Mouse (Mus musculus): ENCODE results near the gene Cdr2l. TPM values are rescaled to one million over a fixed set of nuclear protein-coding genes. Genes with fewer than 3 reads are reported as not detected.

The Cdr2l gene
- total RNA-seq (2014; rRNA removed) (1.3 and 1.4 TPM in 2 replicates), polyA plus RNA-seq (2012; rRNA removed) (2.4 and 2.7 TPM in 2 replicates)

GRCm38 (mm10) chr11:115381743-115382539 is at the start of gene Cdr2l:
Gene Cdr2l (plus strand): TSS chr11:115381916.
- WGBS: 1% methylated on average over 76 of the region's 76 CpGs
- H3K4me3 ChIP-seq (ENCODE audit: insufficient read depth, low read depth, low read length): peak within 1 kb of the TSS; percentile 74
- H3K27me3 ChIP-seq (ENCODE audit: control insufficient read depth, insufficient read depth, low read length): no peaks in the 10 kb centered on the region
- 0 out of 2 replicates have a peak, but pooled peaks cover 3% of the 10 kb centered on the region for H3K4me1 ChIP-seq (ENCODE audit: control insufficient read depth, insufficient read depth, low read length)
- H3K9ac ChIP-seq (ENCODE audit: low read depth, low read length): peak within 1 kb of the TSS; percentile 78
- DNase-seq (ENCODE audit: extremely low read depth, low read depth, low spot score): peak; percentile 73
- no peak for TF ChIP-seq CTCF (IDR thresholded peaks at IDR 0.05; ENCODE audit: low read depth, low read length)
- peak; percentile 58; the same call in 1 of the 2 replicates for TF ChIP-seq POLR2A (IDR thresholded peaks at IDR 0.05; ENCODE audit: extremely low read depth, insufficient read depth, low read length)
- peak within 1 kb of the TSS; percentile 15; the same call in 1 of the 2 replicates for H3K27ac ChIP-seq (replicated peaks; ENCODE audit: insufficient read depth, low read depth, low read length)
- H3K36me3 ChIP-seq (ENCODE audit: control insufficient read depth, insufficient read depth, low read length): no peaks in the 10 kb centered on the region
- no peaks in the 10 kb centered on the region for H3K79me2 ChIP-seq (ENCODE audit: control insufficient read depth, insufficient read depth, low read length)

GRCm38 (mm10) chr11:115334531-115334930 is 47.2 kb upstream of the Cdr2l start, which contains the start of gene Otop3:
Gene Otop3 (plus strand): TSS chr11:115334731.
- Histone ChIP-seq H3K4me3 (ENCODE audit: insufficient read depth, low read depth, low read length) (no peak within 1 kb of the TSS), H3K79me2 (ENCODE audit: control insufficient read depth, insufficient read depth, low read length) (no peaks in the 10 kb centered on the region), H3K27me3 (ENCODE audit: control insufficient read depth, insufficient read depth, low read length) (peaks cover 6% of the 10 kb centered on the region; the same call in 1 of the 2 replicates), H3K36me3 (ENCODE audit: control insufficient read depth, insufficient read depth, low read length) (no peaks in the 10 kb centered on the region), H3K27ac (replicated peaks; ENCODE audit: insufficient read depth, low read depth, low read length) (no peak within 1 kb of the TSS), H3K9ac (ENCODE audit: low read depth, low read length) (no peak within 1 kb of the TSS), H3K4me1 (ENCODE audit: control insufficient read depth, insufficient read depth, low read length) (peaks cover 6% of the 10 kb centered on the region; the same call in 1 of the 2 replicates)
- WGBS: 6% methylated on average over 29 of the region's 29 CpGs
- TF ChIP-seq POLR2A (IDR thresholded peaks at IDR 0.05; ENCODE audit: extremely low read depth, insufficient read depth, low read length) (no peak), CTCF (IDR thresholded peaks at IDR 0.05; ENCODE audit: low read depth, low read length) (no peak)
- DNase-seq (ENCODE audit: extremely low read depth, low read depth, low spot score): no peak

GRCm38 (mm10) chr11:115335223-115335622 is 46.5 kb upstream of the Cdr2l start:
- no peak overlapping the region for H3K27ac ChIP-seq (replicated peaks; ENCODE audit: insufficient read depth, low read depth, low read length)
- H3K4me1 ChIP-seq (ENCODE audit: control insufficient read depth, insufficient read depth, low read length): peaks cover 6% of the 10 kb centered on the region; the same call in 1 of the 2 replicates
- 41% methylated on average over 12 of the region's 12 CpGs for WGBS
- DNase-seq (ENCODE audit: extremely low read depth, low read depth, low spot score): no peak
- H3K27me3 ChIP-seq (ENCODE audit: control insufficient read depth, insufficient read depth, low read length): peaks cover 6% of the 10 kb centered on the region; the same call in 1 of the 2 replicates
- TF ChIP-seq POLR2A (IDR thresholded peaks at IDR 0.05; ENCODE audit: extremely low read depth, insufficient read depth, low read length) (no peak), CTCF (IDR thresholded peaks at IDR 0.05; ENCODE audit: low read depth, low read length) (no peak)
- H3K36me3 ChIP-seq (ENCODE audit: control insufficient read depth, insufficient read depth, low read length): no peaks in the 10 kb centered on the region
- no peak overlapping the region for H3K9ac ChIP-seq (ENCODE audit: low read depth, low read length)
- H3K4me3 ChIP-seq (ENCODE audit: insufficient read depth, low read depth, low read length): no peak overlapping the region
- no peaks in the 10 kb centered on the region for H3K79me2 ChIP-seq (ENCODE audit: control insufficient read depth, insufficient read depth, low read length)

GRCm38 (mm10) chr11:115336115-115336514 is 45.6 kb upstream of the Cdr2l start:
- no peaks in the 10 kb centered on the region for H3K79me2 ChIP-seq (ENCODE audit: control insufficient read depth, insufficient read depth, low read length)
- no peak overlapping the region for H3K9ac ChIP-seq (ENCODE audit: low read depth, low read length)
- H3K27me3 ChIP-seq (ENCODE audit: control insufficient read depth, insufficient read depth, low read length): peaks cover 6% of the 10 kb centered on the region; the same call in 1 of the 2 replicates
- peaks cover 6% of the 10 kb centered on the region; the same call in 1 of the 2 replicates for H3K4me1 ChIP-seq (ENCODE audit: control insufficient read depth, insufficient read depth, low read length)
- H3K36me3 ChIP-seq (ENCODE audit: control insufficient read depth, insufficient read depth, low read length): no peaks in the 10 kb centered on the region
- DNase-seq (ENCODE audit: extremely low read depth, low read depth, low spot score): no peak
- TF ChIP-seq POLR2A (IDR thresholded peaks at IDR 0.05; ENCODE audit: extremely low read depth, insufficient read depth, low read length): no peak
- no peak for TF ChIP-seq CTCF (IDR thresholded peaks at IDR 0.05; ENCODE audit: low read depth, low read length)
- WGBS: 30% methylated on average over 6 of the region's 6 CpGs
- H3K27ac ChIP-seq (replicated peaks; ENCODE audit: insufficient read depth, low read depth, low read length): no peak overlapping the region
- no peak overlapping the region for H3K4me3 ChIP-seq (ENCODE audit: insufficient read depth, low read depth, low read length)

GRCm38 (mm10) chr11:115337350-115337749 is 44.4 kb upstream of the Cdr2l start:
- Histone ChIP-seq H3K27me3 (ENCODE audit: control insufficient read depth, insufficient read depth, low read length) (peaks cover 6% of the 10 kb centered on the region; the same call in 1 of the 2 replicates), H3K79me2 (ENCODE audit: control insufficient read depth, insufficient read depth, low read length) (no peaks in the 10 kb centered on the region), H3K4me3 (ENCODE audit: insufficient read depth, low read depth, low read length) (no peak overlapping the region), H3K9ac (ENCODE audit: low read depth, low read length) (no peak overlapping the region), H3K4me1 (ENCODE audit: control insufficient read depth, insufficient read depth, low read length) (peaks cover 6% of the 10 kb centered on the region; the same call in 1 of the 2 replicates), H3K36me3 (ENCODE audit: control insufficient read depth, insufficient read depth, low read length) (no peaks in the 10 kb centered on the region), H3K27ac (replicated peaks; ENCODE audit: insufficient read depth, low read depth, low read length) (no peak overlapping the region)
- DNase-seq (ENCODE audit: extremely low read depth, low read depth, low spot score): no peak
- no peak for TF ChIP-seq POLR2A (IDR thresholded peaks at IDR 0.05; ENCODE audit: extremely low read depth, insufficient read depth, low read length)
- no peak for TF ChIP-seq CTCF (IDR thresholded peaks at IDR 0.05; ENCODE audit: low read depth, low read length)
- 57% methylated on average over 3 of the region's 3 CpGs for WGBS
